Mouse (Mus musculus) heart, postnatal 10 days (tissue): ENCODE measurements around the gene Faim2. TPM values are rescaled to one million over a fixed set of nuclear protein-coding genes. Genes with fewer than 3 reads are reported as not detected.

ENCODE experiments used
- DNase-seq, 2 experiments: peaks; one replicate each; pipeline ENCODE4 v3.0.0; 2021
- intact Hi-C: fragments of 180-260 bp; cut with DNase I; formaldehyde crosslinking; loops from one replicate; pipeline ENCODE4 v1.15.1; 2025
- total RNA-seq, 2 experiments: library from RNA; stranded (reverse); gene quantifications; 2 replicates each; pipeline ENCODE4 v1.2.3; 2021

Faim2 gene
- total RNA-seq, result under 1 TPM; 0.10 to 0.32 TPM

DNA sequence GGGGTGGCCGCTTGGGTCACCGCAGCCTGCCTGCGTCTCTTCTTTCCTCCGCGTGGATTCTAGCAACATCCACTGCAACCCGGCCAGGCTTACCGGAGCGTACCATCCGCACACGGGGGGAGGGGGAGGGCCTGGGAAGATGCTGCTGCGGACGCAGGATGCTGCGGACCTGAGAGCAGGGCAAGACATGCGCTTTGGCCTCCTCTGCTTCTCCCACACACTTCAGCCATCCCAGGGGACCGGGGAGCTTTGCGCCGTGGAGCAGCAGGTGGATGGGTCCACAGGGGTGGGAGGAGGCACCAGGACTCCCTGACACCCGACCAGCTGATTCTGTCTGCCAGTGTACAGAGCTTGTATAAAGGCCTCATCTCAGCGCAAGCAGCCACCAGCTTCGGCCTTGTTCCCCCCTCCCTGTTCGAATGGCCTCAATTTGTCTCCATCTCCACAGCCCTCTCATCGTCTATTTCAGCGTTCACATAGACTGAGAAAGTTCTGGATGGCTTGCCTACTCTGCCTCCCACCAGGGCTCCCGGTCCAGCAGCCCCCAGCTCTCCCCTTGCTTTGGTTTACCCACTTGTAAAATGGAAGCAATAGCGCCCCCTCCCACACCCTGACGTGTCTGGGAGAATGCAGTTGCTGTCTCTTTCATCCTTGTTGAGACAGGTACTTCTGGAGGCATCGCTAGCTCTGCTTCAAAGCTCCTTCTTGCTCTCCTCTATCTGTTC, at the start of gene Faim2:
Gene Faim2, minus strand, starts transcription at position 537 of the 725 bp plus-strand sequence.
- DNase-seq, result no peak
- intact Hi-C loops, result no loop called here

DNA sequence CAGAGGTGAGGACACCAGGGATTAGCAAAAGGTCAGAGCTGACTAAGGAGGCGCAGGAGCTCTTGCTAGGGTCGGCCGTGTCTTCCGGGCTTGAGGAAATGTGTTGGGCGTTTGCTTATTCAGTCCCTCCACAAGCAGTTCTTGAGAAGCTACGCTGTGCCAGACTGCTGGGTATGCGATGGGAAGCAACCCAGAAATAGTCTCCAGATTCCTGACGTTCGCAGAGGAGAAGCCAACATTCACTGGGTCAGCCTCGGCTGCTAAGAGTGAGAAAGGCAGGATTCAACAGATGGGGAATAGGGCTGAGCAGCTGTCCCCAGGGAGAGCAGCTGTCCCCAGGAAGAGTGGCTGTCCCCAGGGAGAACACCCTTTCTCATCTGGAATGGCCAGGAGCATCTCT, 41.2 kb upstream of the Faim2 start:
- no peak for DNase-seq
- intact Hi-C loops, result no loop called here

DNA sequence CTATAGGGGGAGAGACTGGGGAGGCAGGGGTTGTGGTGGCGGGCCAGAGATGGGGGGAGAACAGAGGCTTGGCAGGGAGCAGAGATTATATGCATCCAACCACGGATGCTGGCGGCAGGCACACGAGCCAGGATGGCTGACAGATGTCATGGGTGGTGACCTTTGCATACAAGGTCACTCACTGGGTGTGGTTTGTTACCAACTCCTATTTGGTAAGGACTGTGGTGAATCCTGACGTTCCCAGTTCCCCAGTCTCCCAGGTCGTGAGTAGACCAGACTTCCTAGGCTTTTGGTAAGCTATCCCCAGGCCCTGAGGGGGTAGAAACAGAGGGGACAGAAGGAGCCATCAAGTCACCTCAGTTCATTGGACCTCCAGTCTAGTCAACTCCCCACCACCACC, 40.7 kb upstream of the Faim2 start:
- intact Hi-C loops, result no loop called here
- DNase-seq, result no peak

DNA sequence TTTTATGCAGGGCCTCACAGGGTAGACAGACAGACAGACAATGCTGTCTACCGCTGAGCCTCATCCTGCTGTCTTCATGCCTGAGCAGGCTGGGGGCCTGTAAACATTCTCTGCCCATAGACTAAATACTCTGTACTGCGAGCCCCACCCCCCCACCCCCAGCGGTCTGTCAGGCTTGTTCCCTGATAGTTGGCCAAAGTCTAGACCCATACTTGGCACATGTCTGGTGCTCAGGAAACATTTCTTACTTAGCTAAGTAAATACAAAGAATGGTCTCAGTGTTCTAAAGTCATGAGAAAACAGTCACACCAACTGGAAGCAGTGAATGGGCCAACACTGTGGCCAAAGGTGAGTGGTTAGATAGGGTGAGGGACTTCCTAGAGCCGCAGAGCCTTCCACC, 39.4 kb upstream of the Faim2 start:
- no peak for DNase-seq
- intact Hi-C loops, result no loop called here

DNA sequence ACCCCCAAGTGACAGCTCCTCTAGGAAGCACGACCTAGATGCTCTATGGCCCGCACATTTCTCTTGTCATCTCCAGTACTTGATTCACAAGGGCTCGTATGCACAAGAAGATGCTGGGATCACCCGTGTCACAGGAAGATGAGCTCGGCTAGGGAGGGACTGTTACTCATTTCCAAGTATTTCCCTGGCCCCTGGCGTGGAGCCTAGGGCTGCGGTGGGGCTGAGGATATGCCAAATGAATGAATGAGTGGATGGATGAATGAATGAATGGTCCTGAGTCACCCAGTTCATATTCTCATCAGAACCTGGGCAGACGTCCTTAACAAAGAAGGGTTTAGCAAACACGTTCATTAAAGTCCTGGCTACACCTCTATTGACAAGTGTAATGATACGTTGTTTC, 32.3 kb upstream of the Faim2 start:
- intact Hi-C loops, result no loop called here
- DNase-seq, result no peak

- no peak for DNase-seq
- intact Hi-C loops, result no loop called here
Measured at GRCm38 (mm10) chr15:99558947-99559346, 31.0 kb upstream of the Faim2 start.

GRCm38 (mm10) chr15:99553767-99554166, 25.8 kb upstream of the Faim2 start:
- DNase-seq, result no peak
- intact Hi-C loops, result no loop called here

- intact Hi-C loops, result no loop called here
- DNase-seq, result no peak
Measured at GRCm38 (mm10) chr15:99549901-99550300, 21.9 kb upstream of the Faim2 start.

DNA sequence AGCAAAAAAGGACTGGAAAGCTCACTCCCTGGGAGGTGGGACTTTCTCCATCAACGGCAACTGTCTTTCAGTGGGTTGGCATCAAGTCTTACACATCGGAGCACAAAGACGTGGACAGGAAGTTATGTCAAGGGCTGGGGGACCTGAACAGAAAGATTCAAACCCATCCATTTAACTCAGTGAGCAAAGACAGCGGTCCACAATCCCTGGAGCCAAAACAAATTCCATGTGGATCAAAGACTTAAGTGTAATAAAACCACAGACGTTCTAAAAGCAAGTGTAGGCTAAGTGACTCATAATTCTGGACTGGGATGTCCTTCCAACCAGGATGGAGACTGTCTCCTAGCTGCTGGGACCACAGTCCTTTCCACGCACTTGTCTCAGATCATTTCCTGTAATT, 19.8 kb upstream of the Faim2 start:
- no peak for DNase-seq
- intact Hi-C loops, result no loop called here

GRCm38 (mm10) chr15:99546596-99546995, 18.6 kb upstream of the Faim2 start:
- intact Hi-C loops, result no loop called here

DNA sequence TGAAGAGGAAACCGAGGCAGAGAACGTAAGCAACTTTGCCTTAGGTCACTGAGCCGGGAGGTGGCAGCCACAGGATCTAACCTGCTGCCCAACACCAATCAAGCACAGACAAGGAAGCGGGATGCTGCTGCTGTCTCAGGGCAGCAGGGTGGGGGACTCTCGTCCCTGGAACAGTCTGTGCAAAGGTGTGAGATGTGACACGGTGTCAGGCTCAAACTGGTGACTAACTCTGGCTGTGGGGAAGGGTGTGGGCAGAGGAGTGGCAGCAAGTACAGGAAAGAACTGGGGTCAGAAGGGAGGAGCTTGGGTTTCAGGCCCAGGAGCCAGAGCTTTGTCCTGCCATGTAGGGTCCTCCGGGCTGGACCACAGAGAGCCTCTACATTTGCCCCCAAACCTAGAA, 16.1 kb upstream of the Faim2 start:
- intact Hi-C loops, result no loop called here
- DNase-seq, result no peak

More at GRCm38 (mm10) chr15:99546596-99546995, 18.6 kb upstream of the Faim2 start:
- DNase-seq, result peak; percentile 26 to 31

- DNase-seq, result no peak
- intact Hi-C loops, result no loop called here
Measured at GRCm38 (mm10) chr15:99539891-99540290, 11.9 kb upstream of the Faim2 start.

DNA sequence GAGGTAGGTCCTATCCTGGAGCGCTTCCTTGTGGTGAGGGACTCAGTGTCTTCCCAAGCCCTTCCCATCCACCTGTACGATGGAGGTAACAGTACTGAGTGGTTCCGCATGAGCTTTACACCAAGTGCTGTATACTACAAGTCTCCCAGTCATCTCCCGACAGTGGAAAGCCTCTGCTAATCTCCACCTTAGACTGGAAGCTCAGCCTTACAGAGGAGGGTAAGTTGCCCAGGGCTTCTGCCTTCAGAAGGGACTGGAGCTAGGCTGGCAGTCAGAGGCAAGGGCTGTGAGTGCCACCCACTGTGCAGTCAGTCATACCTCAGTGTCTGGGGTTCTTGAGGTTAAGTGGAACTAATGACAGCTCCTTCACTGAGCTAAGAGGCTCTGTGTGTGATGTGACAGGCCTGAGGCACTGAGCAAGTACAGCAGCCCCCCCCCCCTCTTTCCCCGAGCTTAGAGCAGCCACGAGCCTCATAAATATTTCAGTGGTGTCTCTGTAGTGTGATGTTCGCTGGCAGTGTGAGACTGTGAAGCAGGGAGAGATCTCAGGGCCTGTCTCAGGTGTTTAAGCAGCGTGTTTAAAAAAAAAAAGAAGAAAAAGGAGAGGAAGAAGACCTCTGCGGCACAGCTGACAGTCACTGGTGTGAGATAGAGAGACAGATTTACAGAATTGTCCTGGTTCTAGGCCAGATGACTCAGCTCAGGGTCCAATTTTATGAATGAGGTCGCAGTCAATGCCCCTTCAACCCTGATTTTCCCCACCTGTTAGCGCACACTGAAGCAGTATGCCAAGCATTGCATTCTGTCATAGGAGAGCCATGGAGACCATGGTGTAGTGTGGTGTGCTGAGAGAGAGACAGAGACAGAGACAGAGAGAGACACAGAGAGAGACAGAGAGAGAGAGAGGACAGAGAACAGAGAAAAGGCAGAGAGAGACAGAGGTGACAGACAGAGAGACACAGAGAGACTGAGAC, 9.2 kb upstream of the Faim2 start:
- intact Hi-C loops, result no loop called here

GRCm38 (mm10) chr15:99532023-99532422, 4.1 kb upstream of the Faim2 start:
- intact Hi-C loops, result no loop called here
- no peak for DNase-seq

More for the DNA sequence above, 9.2 kb upstream of the Faim2 start:
- no peak for DNase-seq

DNA sequence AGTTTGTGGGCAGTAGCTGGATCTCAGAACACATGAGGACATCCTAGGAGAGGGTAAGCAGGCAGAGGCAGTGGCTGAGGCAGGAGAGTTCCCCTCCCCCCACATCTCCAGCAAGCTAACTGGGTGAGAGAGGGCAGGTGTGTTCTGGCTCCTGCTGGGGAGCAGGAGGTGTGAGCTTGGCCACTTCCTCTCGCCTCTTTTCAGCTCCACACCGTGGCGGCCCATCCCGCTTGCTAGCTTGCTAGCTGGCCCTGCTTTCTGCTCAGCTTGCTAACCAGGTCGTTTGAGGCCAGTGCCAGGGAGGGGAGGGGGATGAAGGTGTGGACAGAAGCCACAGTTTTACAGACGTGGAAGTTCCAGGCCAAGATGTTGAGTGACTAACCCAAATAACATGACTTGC, 3.2 kb upstream of the Faim2 start:
- intact Hi-C loops, result no loop called here
- DNase-seq, result no peak

- intact Hi-C loops, result no loop called here
- DNase-seq, result no peak
Measured at GRCm38 (mm10) chr15:99526681-99527080, 1.3 kb downstream of the Faim2 start.

GRCm38 (mm10) chr15:99520306-99520705, 7.7 kb downstream of the Faim2 start:
- no peak for DNase-seq
- intact Hi-C loops, result no loop called here

- DNase-seq, result no peak
- intact Hi-C loops, result no loop called here
Measured at GRCm38 (mm10) chr15:99519626-99520025, 8.3 kb downstream of the Faim2 start.

DNA sequence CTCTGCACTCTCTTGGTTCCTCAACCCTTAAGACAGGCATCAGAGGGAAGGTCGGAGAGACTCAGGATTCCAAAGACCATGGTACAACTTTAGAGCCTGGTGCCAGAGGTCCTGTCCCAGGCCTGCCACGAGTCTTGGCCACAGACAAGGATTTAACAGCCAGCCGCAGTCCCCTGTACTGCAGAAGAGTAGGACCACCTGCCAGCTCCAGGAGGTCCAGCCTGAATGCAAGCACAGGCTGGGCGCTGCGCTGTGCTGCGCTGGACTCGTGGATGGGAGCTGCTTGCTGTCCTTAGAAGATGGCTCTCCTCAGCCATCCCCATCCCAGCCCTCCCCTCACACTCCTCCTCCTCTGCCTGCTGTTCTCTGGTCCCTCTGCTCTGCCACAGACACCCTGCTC, 10.2 kb downstream of the Faim2 start:
- DNase-seq, result no peak
- intact Hi-C loops, result no loop called here

DNA sequence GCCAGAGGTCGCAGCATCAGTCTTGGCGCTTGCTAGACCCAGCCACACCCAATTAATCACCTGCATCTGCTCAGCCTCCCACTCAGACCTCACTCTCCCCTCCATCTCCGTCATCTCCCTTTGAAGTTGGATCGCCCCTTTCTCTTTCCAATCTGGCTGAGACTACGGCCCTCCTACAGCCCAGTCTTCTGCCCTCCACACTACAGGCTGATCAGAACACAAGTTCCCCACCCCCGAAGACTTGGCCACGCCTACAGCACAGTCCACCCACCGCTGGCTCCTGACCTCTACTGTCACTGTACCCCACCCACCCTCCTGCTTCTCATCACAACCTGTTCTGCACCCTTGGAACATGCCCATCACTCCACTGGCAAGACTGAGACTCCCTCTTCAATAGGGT, 11.2 kb downstream of the Faim2 start:
- intact Hi-C loops, result no loop called here
- DNase-seq, result no peak

DNA sequence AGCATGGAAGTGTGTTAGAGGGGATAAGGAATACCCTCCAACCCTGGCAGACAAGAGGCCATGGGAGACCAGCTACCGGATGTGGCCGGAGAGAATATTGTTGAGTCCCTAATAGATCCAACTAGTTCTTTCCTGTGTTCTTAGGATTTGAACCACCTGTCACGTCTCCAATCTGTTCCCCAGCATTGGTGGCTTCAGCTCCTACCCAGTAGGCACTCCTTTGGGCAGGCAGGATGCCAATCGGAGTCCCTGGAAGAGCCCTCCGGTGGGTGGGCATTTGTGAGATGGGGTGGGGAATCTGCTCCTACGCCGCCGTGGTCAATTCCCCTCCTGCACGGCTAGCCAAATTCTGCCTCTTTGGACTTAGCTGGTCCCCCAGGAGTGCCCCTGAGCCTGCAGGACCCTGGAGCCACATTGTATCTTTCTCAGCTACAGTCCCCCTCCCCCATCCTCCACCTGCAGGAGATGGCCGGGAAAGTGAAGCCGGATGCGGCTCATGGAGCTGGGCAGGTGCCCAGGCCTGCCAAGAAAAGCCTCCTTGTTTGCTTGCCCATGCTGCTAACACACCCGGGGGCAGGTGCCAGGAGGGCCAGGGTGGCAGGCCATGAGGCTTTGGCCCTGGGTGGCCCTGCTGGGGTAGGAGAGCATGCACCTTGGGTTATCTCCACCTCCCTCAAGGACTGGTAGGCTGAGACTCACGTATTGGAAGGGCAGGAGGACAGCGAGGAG, 16.0 kb downstream of the Faim2 start:
- DNase-seq, result no peak
- intact Hi-C loops, result no loop called here
